Mouse (Mus musculus) kidney, adult 2 months (tissue): ENCODE data around the gene Camk2g. TPM values are rescaled to one million over a fixed set of nuclear protein-coding genes. Genes with fewer than 3 reads are reported as not detected.

Experiments used
- DNase-seq: peaks from one replicate; pipeline ENCODE4 v3.0.0; 2021
- H3K27ac ChIP-seq: fragments of 200-500 bp; 2 replicates; pipeline ENCODE4 v1.5.1; 2012; ENCODE audit warnings: low read depth, low read length, control low read depth, inconsistent platforms; ENCODE audit not compliant: insufficient read depth
- H3K27me3 ChIP-seq: fragments of 200-500 bp; replicated peaks from 2 replicates; pipeline ENCODE4 v1.6.1; 2012; ENCODE audit warnings: mild to moderate bottlenecking, moderate library complexity, low read length, inconsistent platforms; ENCODE audit not compliant: control insufficient read depth, insufficient read depth
- H3K36me3 ChIP-seq: fragments of 200-500 bp; 2 replicates; pipeline ENCODE4 v1.6.1; 2012; ENCODE audit warnings: mild to moderate bottlenecking, moderate library complexity, low read length, inconsistent platforms; ENCODE audit not compliant: control insufficient read depth, insufficient read depth
- H3K4me1 ChIP-seq: fragments of 200-500 bp; 2 replicates; pipeline ENCODE4 v1.6.1; 2011; ENCODE audit warnings: low read length; ENCODE audit not compliant: control insufficient read depth, insufficient read depth
- H3K4me3 ChIP-seq: fragments of 200-500 bp; 2 replicates; pipeline ENCODE4 v1.5.1; 2011; ENCODE audit warnings: mild to moderate bottlenecking, low read depth, low read length, control low read depth; ENCODE audit not compliant: insufficient read depth
- CTCF ChIP-seq: fragments of 200-500 bp; conservative IDR thresholded peaks from 2 replicates; pipeline ENCODE4 v1.5.1; 2011; ENCODE audit warnings: low read depth, mild to moderate bottlenecking, control low read depth, low read length, moderate library complexity, mixed read lengths; ENCODE audit not compliant: insufficient read depth, insufficient read length
- POLR2A ChIP-seq: fragments of 200-500 bp; IDR thresholded peaks from one replicate; pipeline ENCODE4 v1.6.1; 2011; ENCODE audit warnings: low read depth, low read length, control low read depth
- WGBS: fragments of 180-500 bp; shearing (Covaris S2); methylation state at CpG from one replicate; pipeline ENCODE4 v1.1.7; 2018; 5-methylcytosine and 5-hydroxymethylcytosine counted together
- polyA plus RNA-seq: library from polyadenylated mRNA; depleted of rRNA; stranded (reverse); fragments of >200 nt; gene quantifications from 2 replicates; pipeline ENCODE4 v1.2.3, GENCODE M21; 2012

Camk2g gene
- polyA plus RNA-seq, 1 experiment: 15.4 TPM

- peak; percentile 39 for TF ChIP-seq POLR2A
- TF ChIP-seq CTCF: no peak
- H3K27me3 ChIP-seq: no peaks in the 10 kb centered on the region
- peak within 1 kb of the TSS; percentile 89 for H3K4me3 ChIP-seq
- H3K4me1 ChIP-seq: peaks cover 5% of the 10 kb centered on the region; the same call in 1 of the 2 replicates
- no peaks in the 10 kb centered on the region for H3K36me3 ChIP-seq
- WGBS: under 1% methylated on average over 61 of the region's 61 CpGs
- H3K27ac ChIP-seq: peak within 1 kb of the TSS; percentile 87
- peak; percentile 94 for DNase-seq
Observed at GRCm38 (mm10) chr14:20702741-20703381, 91.0 kb downstream of the Camk2g start, which contains the start of gene Chchd1. Gene Chchd1, plus strand, starts transcription at chr14:20703006.

GRCm38 (mm10) chr14:20702096-20702740 lies 91.7 kb downstream of the Camk2g start:
- no peaks in the 10 kb centered on the region for H3K27me3 ChIP-seq
- H3K27ac ChIP-seq: peak overlapping the region; percentile 87
- DNase-seq: no peak
- peaks cover 5% of the 10 kb centered on the region; the same call in 1 of the 2 replicates for H3K4me1 ChIP-seq
- TF ChIP-seq POLR2A (no peak), CTCF (no peak)
- WGBS: 7% methylated on average over 15 of the region's 15 CpGs
- no peaks in the 10 kb centered on the region for H3K36me3 ChIP-seq
- H3K4me3 ChIP-seq: peak overlapping the region; percentile 89

- H3K4me3 ChIP-seq: 0 out of 2 replicates have a peak overlapping the region, but pooled peaks have one; percentile 6
- WGBS: 71% methylated on average over 8 of the region's 8 CpGs
Observed at GRCm38 (mm10) chr14:20701554-20701953, 92.3 kb downstream of the Camk2g start.

GRCm38 (mm10) chr14:20700362-20700761 lies 93.5 kb downstream of the Camk2g start:
- H3K4me1 ChIP-seq: peaks cover 13% of the 10 kb centered on the region; the same call in 1 of the 2 replicates
- no peak overlapping the region for H3K4me3 ChIP-seq
- WGBS: 70% methylated on average over 3 of the region's 3 CpGs
- no peak overlapping the region for H3K27ac ChIP-seq
- TF ChIP-seq CTCF: no peak
- TF ChIP-seq POLR2A: no peak
- DNase-seq: no peak
- H3K36me3 ChIP-seq: no peaks in the 10 kb centered on the region
- H3K27me3 ChIP-seq: no peaks in the 10 kb centered on the region

More at GRCm38 (mm10) chr14:20701554-20701953, 92.3 kb downstream of the Camk2g start:
- H3K36me3 ChIP-seq: no peaks in the 10 kb centered on the region
- TF ChIP-seq CTCF (no peak), POLR2A (no peak)
- H3K4me1 ChIP-seq: peaks cover 9% of the 10 kb centered on the region; the same call in 1 of the 2 replicates
- no peak for DNase-seq
- no peaks in the 10 kb centered on the region for H3K27me3 ChIP-seq
- H3K27ac ChIP-seq: no peak overlapping the region

- Histone ChIP-seq H3K27ac (no peak overlapping the region), H3K27me3 (no peaks in the 10 kb centered on the region), H3K4me1 (peaks cover 18% of the 10 kb centered on the region; the same call in 1 of the 2 replicates), H3K4me3 (no peak overlapping the region), H3K36me3 (peaks cover 4% of the 10 kb centered on the region; the same call in 1 of the 2 replicates)
- DNase-seq: no peak
- WGBS: 79% methylated on average over 2 of the region's 2 CpGs
- TF ChIP-seq CTCF (no peak), POLR2A (no peak)
Observed at GRCm38 (mm10) chr14:20698515-20698914, 95.4 kb downstream of the Camk2g start.

- peak; percentile 53 for DNase-seq
Observed at GRCm38 (mm10) chr14:20696986-20697385, 96.9 kb downstream of the Camk2g start.

More at GRCm38 (mm10) chr14:20696986-20697385, 96.9 kb downstream of the Camk2g start:
- TF ChIP-seq CTCF: peak; percentile 55
- TF ChIP-seq POLR2A: no peak
- H3K27me3 ChIP-seq: no peaks in the 10 kb centered on the region
- WGBS: 19% methylated on average over 1 of the region's 1 CpGs
- peaks cover 18% of the 10 kb centered on the region; the same call in 1 of the 2 replicates for H3K4me1 ChIP-seq
- no peak overlapping the region for H3K4me3 ChIP-seq
- peaks cover 4% of the 10 kb centered on the region; the same call in 1 of the 2 replicates for H3K36me3 ChIP-seq
- no peak overlapping the region for H3K27ac ChIP-seq
